Mouse (Mus musculus): ENCODE results near the gene Oxct1. TPM values are rescaled to one million over a fixed set of nuclear protein-coding genes. Genes with fewer than 3 reads are reported as not detected.

Oxct1 gene
- polyA plus RNA-seq (2012; rRNA removed) = 20.2 and 37.6 TPM in 2 replicates

DNA sequence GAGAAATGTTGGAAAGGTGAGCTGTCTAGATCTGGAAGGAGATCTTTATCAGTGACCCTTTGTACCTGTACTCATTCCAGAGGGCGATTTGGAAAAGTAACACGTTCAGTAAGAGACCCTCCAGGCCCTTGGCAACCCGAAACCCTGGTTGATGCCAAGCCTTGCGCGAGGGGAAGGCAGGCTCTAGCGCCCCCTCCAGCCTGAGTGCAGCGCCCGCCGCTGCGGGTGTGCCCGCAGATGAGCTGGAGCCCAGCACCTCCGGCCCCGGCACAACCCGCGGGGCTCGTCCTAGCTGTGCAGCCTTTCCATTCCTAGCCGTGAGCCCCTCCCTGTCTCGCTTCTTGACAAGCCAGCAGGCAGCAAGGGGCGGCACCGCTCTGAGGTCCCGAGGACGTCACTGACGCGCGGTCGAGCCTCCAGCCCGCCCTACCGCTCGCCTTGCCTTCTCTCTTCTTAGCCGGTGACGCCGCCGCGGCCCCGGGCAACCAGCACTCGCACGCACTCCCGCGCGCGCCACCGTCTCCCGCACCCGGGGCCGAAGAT is at the start of gene Oxct1:
TSS of gene Oxct1 (plus strand) at position 153 of the 543 bp plus-strand sequence.
- peak within 1 kb of the TSS; percentile 69 for H3K4me3 ChIP-seq (ENCODE audit: control insufficient read depth, low read depth, low read length)
- no peaks in the 10 kb centered on the region for H3K27me3 ChIP-seq (ENCODE audit: control insufficient read depth, insufficient read depth, low read length)
- no peaks in the 10 kb centered on the region for H3K36me3 ChIP-seq (ENCODE audit: control insufficient read depth, insufficient read depth, low read length)
- peaks cover 9% of the 10 kb centered on the region for H3K4me1 ChIP-seq (ENCODE audit: control insufficient read depth, insufficient read depth, low read length)
- TF ChIP-seq POLR2A (IDR thresholded peaks at IDR 0.05; ENCODE audit: control insufficient read depth, low read depth, low read length) = no peak
- peak; percentile 27; the same call in 1 of the 2 replicates for TF ChIP-seq CTCF (IDR thresholded peaks at IDR 0.05; ENCODE audit: control insufficient read depth, insufficient read depth, insufficient replicate concordance, low read depth, low read length)
- 0 out of 2 replicates have a peak within 1 kb of the TSS, but pooled peaks have one; percentile 47 for H3K27ac ChIP-seq (ENCODE audit: control insufficient read depth, insufficient read depth, low read depth, low read length)

DNA sequence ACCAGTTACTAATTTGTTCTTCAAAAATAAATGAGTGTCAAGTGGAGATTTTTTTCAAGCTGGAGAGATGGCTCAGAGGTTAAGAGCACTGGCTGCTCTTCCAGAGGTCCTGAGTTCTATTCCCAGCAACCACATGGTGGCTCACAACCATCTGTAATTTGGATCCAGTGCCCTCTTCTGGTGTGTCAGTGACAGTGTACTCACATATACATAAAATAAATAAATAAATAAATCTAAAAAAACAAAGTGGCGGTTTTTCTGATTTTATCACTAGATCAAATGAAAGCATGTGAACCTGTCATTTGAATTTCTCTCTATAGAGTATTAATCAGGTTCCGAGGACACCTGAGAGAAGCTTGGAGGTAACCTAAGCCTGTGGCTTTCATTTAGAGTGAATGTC is 47.9 kb upstream of the Oxct1 start:
- Histone ChIP-seq H3K27me3 (ENCODE audit: control insufficient read depth, insufficient read depth, low read length) (no peaks in the 10 kb centered on the region), H3K27ac (ENCODE audit: control insufficient read depth, insufficient read depth, low read depth, low read length) (no peak overlapping the region), H3K36me3 (ENCODE audit: control insufficient read depth, insufficient read depth, low read length) (no peaks in the 10 kb centered on the region), H3K4me1 (ENCODE audit: control insufficient read depth, insufficient read depth, low read length) (no peaks in the 10 kb centered on the region), H3K4me3 (ENCODE audit: control insufficient read depth, low read depth, low read length) (no peak overlapping the region)
- TF ChIP-seq CTCF (IDR thresholded peaks at IDR 0.05; ENCODE audit: control insufficient read depth, insufficient read depth, insufficient replicate concordance, low read depth, low read length) (no peak), POLR2A (IDR thresholded peaks at IDR 0.05; ENCODE audit: control insufficient read depth, low read depth, low read length) (no peak)

DNA sequence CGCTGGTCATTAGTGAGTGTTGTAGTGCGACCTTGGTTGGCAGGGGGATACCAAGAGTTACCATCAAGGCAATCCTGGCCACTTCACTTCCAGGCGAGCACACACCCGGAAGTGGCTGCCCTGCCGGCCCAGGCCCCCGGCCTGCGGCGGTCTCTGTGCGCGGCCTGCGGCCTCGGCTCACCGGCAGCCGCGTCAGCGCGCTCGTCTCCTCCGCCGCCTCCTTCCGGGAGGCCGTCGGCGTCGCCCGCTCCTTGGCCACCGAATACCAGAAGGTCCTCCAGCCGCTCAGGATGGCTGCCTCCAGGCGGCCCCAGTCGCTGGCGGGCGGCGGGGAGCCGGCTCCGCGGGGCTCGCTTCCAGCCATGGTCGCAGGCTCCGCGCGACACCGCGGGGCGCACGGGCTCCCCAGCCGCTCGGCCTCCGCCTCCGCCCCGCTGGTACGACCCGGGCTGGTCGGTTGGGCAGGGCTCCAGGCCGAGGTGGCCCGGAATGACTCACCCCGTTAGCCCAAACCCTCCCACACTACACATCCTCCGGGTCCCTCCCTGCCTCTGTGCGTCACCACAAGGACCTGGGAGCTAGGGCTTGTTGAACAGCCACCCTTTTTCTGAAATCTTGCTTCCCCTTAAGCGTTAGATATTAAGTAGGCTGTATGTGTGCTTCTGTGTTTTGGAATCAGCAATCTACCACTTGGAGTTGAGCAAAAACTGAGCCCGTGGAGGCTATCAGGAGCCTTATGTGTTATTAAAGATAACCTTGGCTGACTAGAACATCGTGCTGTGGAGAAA is 46.9 kb upstream of the Oxct1 start, which contains the start of gene Fbxo4:
TSS of gene Fbxo4 (minus strand) at position 513 of the 788 bp plus-strand sequence.
- H3K4me3 ChIP-seq (ENCODE audit: control insufficient read depth, low read depth, low read length) = peak within 1 kb of the TSS; percentile 85
- H3K36me3 ChIP-seq (ENCODE audit: control insufficient read depth, insufficient read depth, low read length) = no peaks in the 10 kb centered on the region
- H3K27ac ChIP-seq (ENCODE audit: control insufficient read depth, insufficient read depth, low read depth, low read length) = peak within 1 kb of the TSS; percentile 89
- no peaks in the 10 kb centered on the region for H3K4me1 ChIP-seq (ENCODE audit: control insufficient read depth, insufficient read depth, low read length)
- TF ChIP-seq POLR2A (IDR thresholded peaks at IDR 0.05; ENCODE audit: control insufficient read depth, low read depth, low read length) = peak; percentile 67; the same call in 1 of the 2 replicates
- no peak for TF ChIP-seq CTCF (IDR thresholded peaks at IDR 0.05; ENCODE audit: control insufficient read depth, insufficient read depth, insufficient replicate concordance, low read depth, low read length)
- no peaks in the 10 kb centered on the region for H3K27me3 ChIP-seq (ENCODE audit: control insufficient read depth, insufficient read depth, low read length)

DNA sequence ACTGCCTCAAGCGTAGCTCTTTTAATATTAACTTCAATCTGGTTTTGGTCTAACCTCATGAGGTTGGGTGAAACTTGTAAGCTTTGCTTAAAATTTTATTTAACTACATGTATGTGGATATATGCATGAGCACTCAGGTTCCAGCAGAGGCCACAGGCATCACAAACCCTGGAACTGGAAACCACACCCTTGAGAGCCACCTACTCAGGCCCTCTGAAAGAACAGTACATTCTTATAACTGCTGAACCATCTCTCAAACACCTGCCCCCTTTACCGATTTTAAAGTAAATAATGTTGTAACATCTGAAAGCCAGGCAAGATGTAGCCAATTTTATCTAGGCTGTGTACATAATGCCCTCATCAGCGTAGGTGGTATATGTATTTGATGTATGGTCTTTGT is 46.3 kb upstream of the Oxct1 start:
- TF ChIP-seq CTCF (IDR thresholded peaks at IDR 0.05; ENCODE audit: control insufficient read depth, insufficient read depth, insufficient replicate concordance, low read depth, low read length) = no peak
- no peak for TF ChIP-seq POLR2A (IDR thresholded peaks at IDR 0.05; ENCODE audit: control insufficient read depth, low read depth, low read length)
- H3K36me3 ChIP-seq (ENCODE audit: control insufficient read depth, insufficient read depth, low read length) = no peaks in the 10 kb centered on the region
- no peak overlapping the region; the same call in 1 of the 2 replicates for H3K27ac ChIP-seq (ENCODE audit: control insufficient read depth, insufficient read depth, low read depth, low read length)
- no peaks in the 10 kb centered on the region for H3K4me1 ChIP-seq (ENCODE audit: control insufficient read depth, insufficient read depth, low read length)
- no peaks in the 10 kb centered on the region for H3K27me3 ChIP-seq (ENCODE audit: control insufficient read depth, insufficient read depth, low read length)
- no peak overlapping the region for H3K4me3 ChIP-seq (ENCODE audit: control insufficient read depth, low read depth, low read length)

DNA sequence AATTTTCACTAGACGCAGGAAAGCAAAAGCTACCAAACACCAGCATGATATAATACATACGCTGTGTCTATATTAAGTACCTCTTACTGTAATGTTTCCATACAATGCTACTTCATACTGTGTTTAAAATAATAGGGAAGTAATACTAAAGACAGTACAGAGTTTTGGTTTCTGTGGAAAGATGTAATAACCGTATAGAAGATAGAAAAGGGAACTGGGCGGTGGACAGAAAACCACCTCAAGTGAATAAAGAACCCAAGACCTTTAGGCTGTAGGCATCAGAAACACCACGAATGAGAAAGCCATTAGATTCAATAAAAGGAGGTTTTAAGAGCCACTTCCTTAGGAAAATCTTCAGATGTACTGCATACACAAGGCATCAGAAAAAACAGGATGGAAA is 43.5 kb upstream of the Oxct1 start:
- Histone ChIP-seq H3K4me1 (ENCODE audit: control insufficient read depth, insufficient read depth, low read length) (no peaks in the 10 kb centered on the region), H3K4me3 (ENCODE audit: control insufficient read depth, low read depth, low read length) (no peak overlapping the region), H3K36me3 (ENCODE audit: control insufficient read depth, insufficient read depth, low read length) (no peaks in the 10 kb centered on the region; the same call in 1 of the 2 replicates), H3K27ac (ENCODE audit: control insufficient read depth, insufficient read depth, low read depth, low read length) (no peak overlapping the region), H3K27me3 (ENCODE audit: control insufficient read depth, insufficient read depth, low read length) (no peaks in the 10 kb centered on the region)
- no peak for TF ChIP-seq CTCF (IDR thresholded peaks at IDR 0.05; ENCODE audit: control insufficient read depth, insufficient read depth, insufficient replicate concordance, low read depth, low read length)
- no peak for TF ChIP-seq POLR2A (IDR thresholded peaks at IDR 0.05; ENCODE audit: control insufficient read depth, low read depth, low read length)

DNA sequence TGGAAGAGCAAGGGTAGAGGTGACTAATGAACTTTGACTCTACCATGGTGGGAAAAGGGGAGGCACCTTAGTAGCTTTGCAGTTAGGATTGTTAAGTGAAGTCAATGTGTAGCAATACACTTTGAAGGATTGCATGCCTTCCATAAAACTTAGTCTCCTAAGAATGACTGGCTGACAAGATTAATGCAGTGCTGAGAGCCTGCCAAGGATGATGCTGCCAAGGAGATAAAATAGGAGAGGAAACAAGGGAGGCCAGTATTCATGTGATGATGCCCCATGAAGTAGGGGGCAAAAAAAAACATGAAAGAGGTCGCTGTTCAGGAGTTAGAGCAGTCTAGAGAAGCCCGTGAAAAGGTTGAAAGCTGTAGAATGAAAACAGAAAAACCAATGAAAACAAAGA is 41.3 kb upstream of the Oxct1 start:
- Histone ChIP-seq H3K27me3 (ENCODE audit: control insufficient read depth, insufficient read depth, low read length) (no peaks in the 10 kb centered on the region), H3K36me3 (ENCODE audit: control insufficient read depth, insufficient read depth, low read length) (peaks cover 1% of the 10 kb centered on the region), H3K4me1 (ENCODE audit: control insufficient read depth, insufficient read depth, low read length) (no peaks in the 10 kb centered on the region), H3K27ac (ENCODE audit: control insufficient read depth, insufficient read depth, low read depth, low read length) (no peak overlapping the region), H3K4me3 (ENCODE audit: control insufficient read depth, low read depth, low read length) (no peak overlapping the region)
- no peak for TF ChIP-seq CTCF (IDR thresholded peaks at IDR 0.05; ENCODE audit: control insufficient read depth, insufficient read depth, insufficient replicate concordance, low read depth, low read length)
- TF ChIP-seq POLR2A (IDR thresholded peaks at IDR 0.05; ENCODE audit: control insufficient read depth, low read depth, low read length) = no peak

DNA sequence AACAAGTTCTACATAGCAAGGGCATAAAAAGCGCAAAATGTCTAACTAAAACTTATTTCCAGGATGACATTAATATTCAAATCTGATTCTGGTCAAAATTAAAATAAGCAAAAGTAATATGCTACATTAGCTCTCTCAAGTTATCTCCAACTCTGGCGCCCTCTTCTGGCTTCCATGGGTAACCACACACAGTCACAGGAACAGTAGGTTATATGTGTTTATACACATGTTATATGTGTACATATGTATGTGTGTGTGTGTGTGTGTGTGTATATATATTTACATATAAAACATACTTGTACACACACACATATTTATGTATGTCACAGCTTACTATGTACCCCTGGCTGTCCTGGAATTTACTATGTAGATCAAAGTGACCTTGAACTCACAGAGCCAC is 38.2 kb upstream of the Oxct1 start:
- TF ChIP-seq CTCF (IDR thresholded peaks at IDR 0.05; ENCODE audit: control insufficient read depth, insufficient read depth, insufficient replicate concordance, low read depth, low read length) (no peak), POLR2A (IDR thresholded peaks at IDR 0.05; ENCODE audit: control insufficient read depth, low read depth, low read length) (no peak)
- Histone ChIP-seq H3K4me3 (ENCODE audit: control insufficient read depth, low read depth, low read length) (no peak overlapping the region), H3K4me1 (ENCODE audit: control insufficient read depth, insufficient read depth, low read length) (no peaks in the 10 kb centered on the region), H3K36me3 (ENCODE audit: control insufficient read depth, insufficient read depth, low read length) (peaks cover 1% of the 10 kb centered on the region), H3K27ac (ENCODE audit: control insufficient read depth, insufficient read depth, low read depth, low read length) (no peak overlapping the region), H3K27me3 (ENCODE audit: control insufficient read depth, insufficient read depth, low read length) (no peaks in the 10 kb centered on the region)

All from testis, adult 2 months (tissue).